Mouse (Mus musculus) MEL (cell line): Measurements from ENCODE around the gene Coq6. TPM values are rescaled to one million over a fixed set of nuclear protein-coding genes. Genes with fewer than 3 reads are reported as not detected.

ENCODE experiments used
- DNase-seq: peaks from one replicate; pipeline ENCODE4 v3.0.0; 2011; ENCODE audit warnings: low read depth, low spot score
- H3K27ac ChIP-seq: 2 replicates; pipeline ENCODE4 v1.5.1; 2012; ENCODE audit warnings: low read depth, mild to moderate bottlenecking, control low read depth, low read length, moderate library complexity; ENCODE audit not compliant: control insufficient read depth
- H3K27me3 ChIP-seq, 2 experiments: fragments of 150-350 bp in 1 of 2; sonication (generic) in 1 of 2; 2 replicates each; pipeline ENCODE4 v1.6.1; 2012; ENCODE audit warnings: low read length in 2 of 2, mild to moderate bottlenecking in 2 of 2, improper control_type of control experiment in 1 of 2, moderate library complexity in 1 of 2; ENCODE audit not compliant: insufficient read depth in 2 of 2, control insufficient read depth in 1 of 2
- H3K36me3 ChIP-seq, 2 experiments: 2 replicates each; pipeline ENCODE4 v1.6.1; 2012 to 2014; ENCODE audit warnings: low read length in 2 of 2, improper control_type of control experiment in 1 of 2, inconsistent platforms in 1 of 2, mild to moderate bottlenecking in 1 of 2; ENCODE audit not compliant: insufficient read depth in 2 of 2, control insufficient read depth in 1 of 2
- H3K4me1 ChIP-seq, 2 experiments: fragments of 150-350 bp in 1 of 2; sonication (generic) in 1 of 2; 2 replicates each; pipeline ENCODE4 v1.6.1; 2012; ENCODE audit warnings: low read length in 2 of 2, improper control_type of control experiment in 1 of 2, mild to moderate bottlenecking in 1 of 2; ENCODE audit not compliant: insufficient read depth in 2 of 2, control insufficient read depth in 1 of 2
- H3K4me3 ChIP-seq, 2 experiments: fragments of 150-350 bp in 1 of 2; sonication (generic) in 1 of 2; 2 replicates each; pipeline ENCODE4 v1.5.1; 2012; ENCODE audit warnings: low read depth in 2 of 2, low read length in 2 of 2, mild to moderate bottlenecking in 2 of 2, moderate library complexity in 2 of 2, control low read depth in 1 of 2, improper control_type of control experiment in 1 of 2; ENCODE audit not compliant: control insufficient read depth in 1 of 2, insufficient read depth in 1 of 2
- H3K79me2 ChIP-seq: 2 replicates; pipeline ENCODE4 v1.6.1; 2012; ENCODE audit warnings: mild to moderate bottlenecking, low read length, moderate library complexity; ENCODE audit not compliant: control insufficient read depth, poor library complexity, insufficient read depth
- H3K9ac ChIP-seq: 2 replicates; pipeline ENCODE4 v1.6.1; 2012; ENCODE audit warnings: low read depth, mild to moderate bottlenecking, control low read depth, low read length, moderate library complexity; ENCODE audit not compliant: control insufficient read depth, poor library complexity, severe bottlenecking
- H3K9me3 ChIP-seq: fragments of 150-350 bp; sonication (generic); replicated peaks from 2 replicates; pipeline ENCODE4 v1.6.1; 2012; ENCODE audit warnings: mild to moderate bottlenecking, low read length, improper control_type of control experiment, moderate library complexity; ENCODE audit not compliant: insufficient read depth
- CTCF ChIP-seq, 3 experiments: IDR thresholded peaks in 2 of 3; conservative IDR thresholded peaks in 1 of 3; 2 replicates each; pipeline ENCODE4 v1.5.1; 2011 to 2012; ENCODE audit warnings: low read length in 3 of 3, low read depth in 2 of 3, mild to moderate bottlenecking in 2 of 3, improper control_type of control experiment in 1 of 3, inconsistent platforms in 1 of 3, mixed read lengths in 1 of 3, moderate library complexity in 1 of 3; ENCODE audit not compliant: control insufficient read depth in 1 of 3, insufficient read depth in 1 of 3, poor library complexity in 1 of 3, severe bottlenecking in 1 of 3
- ETS1 ChIP-seq: IDR thresholded peaks from 2 replicates; pipeline ENCODE4 v1.6.1; 2012; ENCODE audit warnings: low read depth, mild to moderate bottlenecking, inconsistent platforms, low read length, improper control_type of control experiment, moderate library complexity
- GABPA ChIP-seq: IDR thresholded peaks from 2 replicates; pipeline ENCODE4 v1.6.1; 2012; ENCODE audit warnings: low read depth, mild to moderate bottlenecking, inconsistent platforms, low read length, improper control_type of control experiment, moderate library complexity
- GATA1 ChIP-seq: IDR thresholded peaks from 2 replicates; pipeline ENCODE4 v1.6.1; 2011; ENCODE audit warnings: low read depth, low read length, improper control_type of control experiment
- MAZ ChIP-seq: IDR thresholded peaks from 2 replicates; pipeline ENCODE4 v1.6.1; 2012; ENCODE audit warnings: low read depth, mild to moderate bottlenecking, inconsistent platforms, low read length, improper control_type of control experiment
- MEF2A ChIP-seq: IDR thresholded peaks from 2 replicates; pipeline ENCODE4 v1.6.1; 2014; ENCODE audit warnings: low read depth, mild to moderate bottlenecking, inconsistent platforms, low read length, improper control_type of control experiment; ENCODE audit not compliant: poor library complexity, insufficient replicate concordance, severe bottlenecking; ENCODE audit errors: extremely low read depth
- MYB ChIP-seq: IDR thresholded peaks from 2 replicates; pipeline ENCODE4 v1.6.1; 2011; ENCODE audit warnings: mild to moderate bottlenecking, low read depth, low read length, improper control_type of control experiment
- MYC ChIP-seq: IDR thresholded peaks from 2 replicates; pipeline ENCODE4 v1.6.1; 2011; ENCODE audit warnings: low read depth, mild to moderate bottlenecking, low read length, improper control_type of control experiment, moderate library complexity
- NELFE ChIP-seq: IDR thresholded peaks from 2 replicates; pipeline ENCODE4 v1.6.1; 2011; ENCODE audit warnings: low read depth, low read length, improper control_type of control experiment
- RAD21 ChIP-seq: IDR thresholded peaks from 2 replicates; pipeline ENCODE4 v1.6.1; 2011; ENCODE audit warnings: mild to moderate bottlenecking, low read depth, low read length, improper control_type of control experiment
- SIN3A ChIP-seq: IDR thresholded peaks from 2 replicates; pipeline ENCODE4 v1.6.1; 2012; ENCODE audit warnings: low read length, improper control_type of control experiment, inconsistent platforms
- SMC3 ChIP-seq: IDR thresholded peaks from 2 replicates; pipeline ENCODE4 v1.6.1; 2011; ENCODE audit warnings: low read depth, low read length, improper control_type of control experiment
- TAL1 ChIP-seq: IDR thresholded peaks from 2 replicates; pipeline ENCODE4 v1.6.1; 2012; ENCODE audit warnings: mild to moderate bottlenecking, inconsistent platforms, low read length, moderate library complexity, mixed read lengths
- TBP ChIP-seq: IDR thresholded peaks from 2 replicates; pipeline ENCODE4 v1.8.0; 2011; ENCODE audit warnings: low read depth, low read length, improper control_type of control experiment
- UBTF ChIP-seq: IDR thresholded peaks from 2 replicates; pipeline ENCODE4 v1.6.1; 2012; ENCODE audit warnings: low read depth, mild to moderate bottlenecking, inconsistent platforms, low read length, improper control_type of control experiment, moderate library complexity, borderline replicate concordance; ENCODE audit not compliant: insufficient read depth
- USF1 ChIP-seq: IDR thresholded peaks from 2 replicates; pipeline ENCODE4 v1.6.1; 2014; ENCODE audit warnings: low read depth, mild to moderate bottlenecking, inconsistent platforms, low read length, improper control_type of control experiment, moderate library complexity
- ZMIZ1 ChIP-seq: IDR thresholded peaks from 2 replicates; pipeline ENCODE4 v1.6.1; 2012; ENCODE audit warnings: low read depth, mild to moderate bottlenecking, inconsistent platforms, low read length, improper control_type of control experiment, moderate library complexity
- polyA plus RNA-seq, 2 experiments: library from polyadenylated mRNA; stranded (reverse) in 1 of 2; unstranded in 1 of 2; fragments of >175 nt in 1 of 2; fragments of >200 nt in 1 of 2; gene quantifications; 2 replicates each; pipeline versions ENCODE4 v1.2.1 to v1.2.4; 2012; ENCODE audit warnings: low replicate concordance in 2 of 2, low read depth in 1 of 2; ENCODE audit not compliant: insufficient read length in 2 of 2, insufficient read depth in 1 of 2, missing spikeins in 1 of 2
- total RNA-seq: library from RNA; depleted of rRNA; stranded (reverse); fragments of 300-350 nt; gene quantifications from 2 replicates; pipeline ENCODE4 v1.2.3, GENCODE M21; 2012

The Coq6 gene
- total and polyA plus RNA-seq, 3 experiments = 35.2 to 47.1 TPM; not detected in 1

DNA sequence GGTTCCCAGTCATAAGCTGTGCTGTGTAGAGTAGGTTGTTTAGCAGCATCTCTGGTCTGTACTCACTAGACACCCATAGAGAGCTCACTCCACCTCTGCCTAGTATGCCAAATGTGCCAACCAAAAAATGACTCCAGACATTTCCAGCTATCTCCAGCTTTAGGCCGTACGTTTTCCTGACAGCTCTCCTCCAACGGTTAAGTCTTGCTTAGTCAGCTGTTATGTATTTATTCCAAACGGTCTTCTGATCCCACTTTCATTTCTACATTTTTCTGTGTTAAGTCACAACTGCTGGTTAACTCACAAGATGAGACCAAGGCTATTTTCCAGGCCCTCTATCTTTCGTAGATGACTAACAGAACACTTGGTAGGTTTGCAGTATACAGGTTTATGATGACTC is 37.2 kb downstream of the Coq6 start:
- peaks cover 9 to 19% of the 10 kb centered on the region in 2 experiments for H3K4me1 ChIP-seq
- H3K9ac ChIP-seq = no peak overlapping the region
- H3K27ac ChIP-seq = no peak overlapping the region
- H3K9me3 ChIP-seq = no peaks in the 10 kb centered on the region
- H3K36me3 ChIP-seq = peaks cover 0 to 21% of the 10 kb centered on the region in 2 experiments; a peak in 3 of 4 replicates
- no peak overlapping the region for H3K4me3 ChIP-seq
- no peaks in the 10 kb centered on the region for H3K27me3 ChIP-seq
- DNase-seq = no peak
- H3K79me2 ChIP-seq = no peaks in the 10 kb centered on the region
- TF ChIP-seq NELFE (no peak), MEF2A (no peak), TAL1 (no peak)

DNA sequence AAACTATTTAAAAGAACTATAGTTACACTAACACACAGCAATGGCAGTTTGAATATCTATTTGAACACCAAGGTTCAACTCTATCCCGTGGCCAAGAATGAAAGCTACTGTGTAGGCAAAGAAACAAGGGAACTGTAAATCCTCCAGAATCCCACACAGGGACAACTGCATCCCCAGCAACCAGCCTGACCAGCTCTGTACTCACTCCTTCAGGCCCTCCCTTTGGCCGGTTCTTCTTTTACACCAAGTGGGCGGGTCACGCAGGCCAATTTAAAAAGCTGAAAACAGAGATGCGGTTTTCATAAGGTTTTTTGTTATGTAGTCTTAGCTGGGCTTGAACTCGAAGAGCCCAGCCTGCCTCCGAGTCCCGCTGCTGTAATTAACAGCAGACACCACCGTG is 37.7 kb downstream of the Coq6 start:
- Histone ChIP-seq H3K36me3 (peaks cover 0 to 21% of the 10 kb centered on the region in 2 experiments; a peak in 3 of 4 replicates), H3K27ac (no peak overlapping the region), H3K4me3 (no peak overlapping the region), H3K79me2 (no peaks in the 10 kb centered on the region), H3K4me1 (peaks cover 9 to 19% of the 10 kb centered on the region in 2 experiments), H3K9me3 (no peaks in the 10 kb centered on the region), H3K9ac (no peak overlapping the region), H3K27me3 (no peaks in the 10 kb centered on the region)
- TF ChIP-seq GATA1 (no peak), NELFE (no peak), GABPA (no peak), ETS1 (no peak), CTCF (IDR thresholded peaks at IDR 0.05 in 2 of 3, conservative IDR thresholded peaks at IDR 0.05 in 1 of 3; ENCODE audit: control insufficient read depth in 1 of 3, insufficient read depth in 1 of 3, low read depth in 2 of 3, low read length in 3 of 3, poor library complexity in 1 of 3, severe bottlenecking in 1 of 3) (no peak), USF1 (no peak), MAZ (no peak), SIN3A (no peak), SMC3 (no peak), MYB (no peak), MYC (no peak)
- no peak for DNase-seq

DNA sequence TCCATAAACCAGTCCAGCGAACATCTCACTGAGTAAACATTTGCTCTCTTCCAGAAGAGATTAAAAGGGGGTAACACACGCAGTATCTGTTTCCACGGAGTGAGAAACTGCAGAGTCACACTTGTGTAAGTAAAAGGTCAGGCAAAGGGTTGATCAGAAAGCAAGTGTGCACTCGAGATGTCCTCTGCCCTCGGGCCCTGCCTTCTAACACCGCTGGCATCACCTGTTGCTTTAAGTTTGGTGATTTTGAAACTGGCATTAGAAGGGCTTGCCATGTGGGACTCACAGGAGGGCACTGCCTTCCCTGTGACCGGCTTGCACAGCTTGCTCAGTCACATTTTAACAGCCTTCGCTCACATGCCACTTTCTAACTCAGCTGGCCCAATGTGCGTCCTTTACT is 38.2 kb downstream of the Coq6 start:
- no peak overlapping the region for H3K4me3 ChIP-seq
- H3K9ac ChIP-seq = no peak overlapping the region
- no peak overlapping the region for H3K27ac ChIP-seq
- no peak for TF ChIP-seq NELFE
- TF ChIP-seq TBP = no peak
- no peak for TF ChIP-seq MYC
- TF ChIP-seq RAD21 = no peak
- no peak for TF ChIP-seq CTCF (IDR thresholded peaks at IDR 0.05 in 2 of 3, conservative IDR thresholded peaks at IDR 0.05 in 1 of 3; ENCODE audit: control insufficient read depth in 1 of 3, insufficient read depth in 1 of 3, low read depth in 2 of 3, low read length in 3 of 3, poor library complexity in 1 of 3, severe bottlenecking in 1 of 3)
- TF ChIP-seq ZMIZ1 = no peak
- no peak for TF ChIP-seq TAL1
- no peak for TF ChIP-seq ETS1
- no peak for TF ChIP-seq UBTF
- H3K4me1 ChIP-seq = peaks cover 9 to 19% of the 10 kb centered on the region in 2 experiments
- peaks cover 0 to 21% of the 10 kb centered on the region in 2 experiments; a peak in 3 of 4 replicates for H3K36me3 ChIP-seq
- no peaks in the 10 kb centered on the region for H3K9me3 ChIP-seq
- H3K79me2 ChIP-seq = no peaks in the 10 kb centered on the region
- no peak for DNase-seq
- H3K27me3 ChIP-seq = no peaks in the 10 kb centered on the region
